Mouse (Mus musculus): Measurements from ENCODE around the gene Babam2.
"Not testable (repeated sequence)": the region's sequence is repeated elsewhere in the genome, so short reads cannot be mapped to it uniquely, and the experiment has no call there.

Babam2 gene

GRCm38 (mm10) chr5:31827304-31827703, 129.8 kb downstream of the Babam2 start:
- in situ Hi-C loops (cut with MboI; ENCODE audit: low sequenced_read_pairs): no loop called here

DNA sequence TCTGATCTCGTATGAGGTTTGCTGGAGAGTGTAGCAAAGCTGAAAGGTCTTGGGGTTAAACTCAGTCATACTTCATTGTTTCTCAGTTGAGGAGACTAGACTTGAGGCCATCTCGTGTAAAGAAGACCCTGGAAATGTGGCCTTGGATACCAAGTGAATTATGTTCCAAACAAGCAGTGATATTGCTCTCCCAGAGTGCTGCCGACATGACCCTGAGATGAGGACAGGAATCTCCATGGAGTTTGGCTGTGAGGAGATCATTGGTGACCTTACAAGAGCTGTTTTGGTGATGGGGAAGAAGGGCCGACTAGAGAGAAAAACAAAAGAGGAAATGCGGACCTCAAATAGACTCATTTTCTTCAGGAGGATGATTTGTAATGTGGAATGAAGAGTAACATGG, 130.4 kb downstream of the Babam2 start:
- in situ Hi-C loops (cut with MboI; ENCODE audit: low sequenced_read_pairs): no loop called here

DNA sequence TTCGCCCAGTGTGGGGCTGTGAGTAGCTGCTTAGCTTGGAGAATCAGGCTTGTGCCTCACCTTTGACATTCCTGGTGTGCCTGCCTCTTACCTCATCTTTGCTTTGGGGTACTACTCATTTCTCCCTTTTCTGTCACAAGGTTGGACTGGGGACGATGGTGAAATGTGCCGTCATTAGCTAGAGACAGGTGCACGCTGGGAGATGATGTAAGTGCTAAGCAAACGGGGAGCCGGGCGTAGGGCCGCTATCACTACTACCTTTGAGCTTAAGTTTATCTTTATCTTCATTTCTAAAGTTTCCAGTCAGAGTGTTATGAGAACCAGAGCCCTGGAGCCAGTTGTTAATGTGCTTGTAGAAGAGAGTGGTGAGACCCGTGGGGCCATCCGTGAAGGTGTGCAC, 131.3 kb downstream of the Babam2 start:
- in situ Hi-C loops (cut with MboI; ENCODE audit: low sequenced_read_pairs): no loop called here

GRCm38 (mm10) chr5:31829588-31829987, 132.1 kb downstream of the Babam2 start:
- in situ Hi-C loops (cut with MboI; ENCODE audit: low sequenced_read_pairs): no loop called here

GRCm38 (mm10) chr5:31831587-31831986, 134.1 kb downstream of the Babam2 start:
- in situ Hi-C loops (cut with MboI; ENCODE audit: low sequenced_read_pairs): no loop called here

DNA sequence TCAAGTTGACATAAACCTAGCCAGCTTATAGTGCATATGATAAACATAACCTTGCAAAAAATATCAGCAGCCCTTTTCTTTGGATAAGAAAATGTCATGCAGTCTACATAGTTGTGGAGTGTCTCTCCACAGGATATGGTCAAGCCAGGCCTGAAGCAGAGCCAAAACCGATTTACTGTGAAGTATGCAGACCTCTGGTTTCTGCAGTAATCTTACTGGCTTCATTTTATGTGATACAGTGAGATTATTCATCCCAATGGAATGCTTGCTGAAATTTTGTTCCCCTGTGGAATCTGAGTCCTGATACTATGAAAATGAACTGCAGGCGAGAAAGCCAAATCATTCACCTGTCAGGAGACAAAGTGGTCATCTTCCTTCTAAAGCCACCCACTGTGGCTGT, 138.2 kb downstream of the Babam2 start:
- in situ Hi-C loops (cut with MboI; ENCODE audit: low sequenced_read_pairs): no loop called here

GRCm38 (mm10) chr5:31839973-31840372, 142.5 kb downstream of the Babam2 start:
- in situ Hi-C loops (cut with MboI; ENCODE audit: low sequenced_read_pairs): no loop called here

- in situ Hi-C loops (cut with MboI; ENCODE audit: low sequenced_read_pairs): no loop called here
These were observed 142.9 kb downstream of the Babam2 start for GRCm38 (mm10) chr5:31840406-31840805.

- in situ Hi-C loops (cut with MboI; ENCODE audit: low sequenced_read_pairs): no loop called here
These were observed 147.4 kb downstream of the Babam2 start for GRCm38 (mm10) chr5:31844856-31845255.

DNA sequence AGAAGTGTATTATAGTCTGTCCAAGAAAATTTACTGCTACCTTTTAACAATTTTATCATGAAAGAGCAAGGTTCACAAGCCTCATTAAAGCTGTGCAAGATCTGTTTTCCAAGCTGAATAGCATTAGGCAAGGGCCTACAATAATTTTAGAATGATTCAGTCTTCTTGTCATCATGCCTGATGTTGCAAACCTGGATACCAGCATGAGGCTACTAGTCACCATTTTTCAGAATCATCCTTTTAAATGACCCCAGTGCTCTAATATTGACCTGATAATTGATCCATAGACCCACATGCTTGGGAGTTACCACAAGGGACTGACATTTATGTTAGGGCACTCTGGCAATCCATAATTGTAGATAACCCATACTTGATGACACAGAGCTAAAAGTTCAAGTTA, 149.5 kb downstream of the Babam2 start:
- in situ Hi-C loops (cut with MboI; ENCODE audit: low sequenced_read_pairs): no loop called here

DNA sequence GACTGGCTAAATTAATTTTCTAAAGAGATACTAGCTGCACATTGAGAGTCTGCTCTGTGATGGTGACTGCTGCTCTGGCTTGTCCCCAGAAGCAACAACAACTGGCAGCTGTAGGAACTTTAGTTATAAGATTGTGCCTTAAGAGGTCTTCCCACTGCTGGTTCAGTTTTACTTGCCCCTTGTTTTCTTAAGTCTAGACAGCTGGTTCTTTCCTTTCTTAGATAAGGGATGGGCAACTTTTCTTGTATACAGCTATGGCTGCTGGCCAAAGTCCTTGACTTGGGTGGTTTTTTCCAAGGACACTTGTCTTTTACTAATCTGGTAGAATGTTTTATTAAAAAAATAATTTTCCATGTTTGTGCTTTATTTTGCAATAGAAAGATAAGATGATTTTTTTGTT, 151.5 kb downstream of the Babam2 start:
- in situ Hi-C loops (cut with MboI; ENCODE audit: low sequenced_read_pairs): no loop called here

DNA sequence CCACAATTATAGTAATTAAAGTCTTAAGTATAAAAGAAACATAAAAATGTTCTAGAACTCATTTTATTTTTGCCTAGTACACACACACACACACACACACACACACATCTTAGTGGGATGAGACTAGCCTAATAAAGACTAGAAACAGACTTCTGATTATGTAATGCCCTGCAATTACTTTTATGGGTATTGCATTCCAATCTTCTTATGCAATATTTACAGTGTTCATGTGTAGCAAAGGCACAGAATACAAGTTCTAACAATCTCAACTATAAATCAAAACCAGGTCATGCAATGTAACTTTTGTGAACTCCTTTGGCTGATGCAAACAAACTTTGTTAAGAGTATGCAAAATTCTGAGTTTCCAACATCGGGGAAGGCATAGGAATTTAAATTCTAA, 155.3 kb downstream of the Babam2 start:
- in situ Hi-C loops (cut with MboI; ENCODE audit: low sequenced_read_pairs): no loop called here

DNA sequence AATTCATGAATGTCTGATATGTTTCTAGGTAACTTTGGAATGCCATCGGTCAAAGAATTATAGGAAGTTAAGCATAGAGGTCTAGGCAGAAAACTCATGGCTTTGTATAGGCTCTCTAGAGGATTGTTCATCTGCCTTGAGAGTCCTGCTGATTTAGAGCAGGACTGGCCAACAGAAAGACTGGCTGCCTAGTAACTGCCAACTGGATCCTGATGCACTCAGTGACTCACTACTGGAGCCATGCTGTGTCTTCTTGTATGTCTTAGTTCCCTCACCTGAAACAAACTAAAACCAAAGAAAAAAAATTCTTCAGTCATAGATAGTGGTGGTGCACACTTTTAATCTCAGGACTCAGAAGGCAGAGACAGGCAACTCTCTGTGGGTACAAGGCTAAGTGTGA, 156.3 kb downstream of the Babam2 start:
- in situ Hi-C loops (cut with MboI; ENCODE audit: low sequenced_read_pairs): no loop called here

- in situ Hi-C loops (cut with MboI; ENCODE audit: low sequenced_read_pairs): not testable (repeated sequence)
These were observed 161.4 kb downstream of the Babam2 start for GRCm38 (mm10) chr5:31858877-31859276.

- in situ Hi-C loops (cut with MboI; ENCODE audit: low sequenced_read_pairs): no loop called here
These were observed 162.9 kb downstream of the Babam2 start for GRCm38 (mm10) chr5:31860426-31860825.

DNA sequence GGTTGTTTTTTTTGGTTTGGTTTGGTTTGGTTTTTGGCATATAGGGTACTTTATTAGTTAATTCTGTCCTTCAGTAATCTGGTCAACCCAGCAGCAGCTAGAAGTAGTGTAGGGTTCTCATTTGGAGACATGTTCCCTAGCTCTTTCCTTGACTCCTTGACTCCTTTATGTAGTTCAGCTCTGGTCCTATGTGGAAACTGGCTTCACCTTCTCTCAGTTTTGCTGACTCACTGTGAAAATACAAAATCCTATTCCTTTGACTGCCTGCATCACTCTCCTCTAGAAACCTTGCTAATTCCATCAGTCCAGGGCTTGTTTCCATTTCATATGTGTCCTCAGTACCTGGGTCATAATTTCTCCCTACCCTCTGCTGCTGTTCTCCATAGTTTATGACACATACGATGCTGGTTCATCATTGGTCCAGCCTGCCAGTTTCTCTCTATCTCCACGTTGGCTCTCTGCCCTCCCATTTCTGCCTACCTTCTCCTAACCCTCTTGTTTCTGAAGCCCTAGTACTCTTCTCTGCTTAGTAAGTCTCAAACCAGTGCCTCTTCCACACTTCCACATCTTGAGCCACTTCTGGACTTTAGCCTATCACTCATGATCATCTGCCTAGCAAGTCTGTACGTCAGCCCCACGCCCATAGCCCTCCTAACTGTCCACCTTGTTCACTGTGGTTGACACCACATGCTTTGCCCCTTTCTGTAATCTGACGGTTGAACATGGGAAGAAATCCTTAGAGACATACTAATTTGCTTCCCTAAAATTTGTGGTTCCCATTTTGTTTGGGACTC, 163.5 kb downstream of the Babam2 start:
- in situ Hi-C loops (cut with MboI; ENCODE audit: low sequenced_read_pairs): no loop called here

DNA sequence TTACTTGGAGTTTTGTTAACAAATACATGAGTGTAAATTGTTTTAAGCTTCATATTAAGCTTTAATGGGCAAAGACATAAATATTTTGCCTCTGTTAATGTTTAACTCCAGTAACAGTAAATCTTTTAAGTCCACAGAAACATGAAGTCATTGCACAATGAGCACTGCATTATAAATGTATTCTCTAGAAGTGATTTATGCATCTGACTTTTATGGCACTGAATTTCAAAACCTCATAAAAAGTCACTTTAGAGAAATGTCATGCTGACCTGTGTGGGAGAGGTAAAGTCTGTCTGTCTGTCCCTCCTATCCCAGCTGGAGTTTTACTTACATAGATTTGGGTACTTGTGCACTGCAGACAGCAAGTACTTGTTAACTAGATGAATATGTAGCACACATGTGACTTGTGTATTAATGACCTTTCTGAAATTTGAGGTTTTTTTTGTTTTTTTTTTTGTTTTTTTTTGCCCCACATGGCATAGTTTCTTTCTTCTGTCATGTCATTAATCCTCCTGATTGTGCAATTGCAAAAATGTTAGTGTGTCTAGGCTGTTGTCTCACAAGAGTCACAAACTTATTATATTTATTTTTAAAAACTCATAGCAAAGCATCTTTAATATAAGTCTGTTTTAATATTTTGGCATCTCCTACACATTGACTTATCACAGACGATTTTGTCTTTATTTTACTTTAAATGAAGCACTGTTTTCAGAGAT, 165.4 kb downstream of the Babam2 start:
- in situ Hi-C loops (cut with MboI; ENCODE audit: low sequenced_read_pairs): no loop called here

DNA sequence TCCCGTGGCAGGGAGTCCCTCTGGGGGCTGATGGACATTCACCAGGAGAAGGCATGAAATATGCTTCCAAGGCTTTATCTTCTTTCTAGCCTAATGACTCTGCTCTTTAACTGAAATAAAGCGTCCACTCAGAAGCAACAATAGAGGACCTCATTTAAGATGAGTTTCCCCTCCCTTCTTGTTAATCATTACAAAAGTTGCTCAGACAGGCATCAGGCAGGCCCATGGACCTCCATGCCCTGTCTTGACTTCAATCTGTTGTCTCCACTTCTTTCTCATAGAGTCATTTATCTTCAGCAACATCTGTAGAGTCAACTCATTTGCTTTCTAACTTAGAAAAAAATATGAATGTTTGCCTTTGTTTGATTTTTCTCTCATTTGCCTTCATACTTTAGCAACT, 166.6 kb downstream of the Babam2 start:
- in situ Hi-C loops (cut with MboI; ENCODE audit: low sequenced_read_pairs): no loop called here

DNA sequence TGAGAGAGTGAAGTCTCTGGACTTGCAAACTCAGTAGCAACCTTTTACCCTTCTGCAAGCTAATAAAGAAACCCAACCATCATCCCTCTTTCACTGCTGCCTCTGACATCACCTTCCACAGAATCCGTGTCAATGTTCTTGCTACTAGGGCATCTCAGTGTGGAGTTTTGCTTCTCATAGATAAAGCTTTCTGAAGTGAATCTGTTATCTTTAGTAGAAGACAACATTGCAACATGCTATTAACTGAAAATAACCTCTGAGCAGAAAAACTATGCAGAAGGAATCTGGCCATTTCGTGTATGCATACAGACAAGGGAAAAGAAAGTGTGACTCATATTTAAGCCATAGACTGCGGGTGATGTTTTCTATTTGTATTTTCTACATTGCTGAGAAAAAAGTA, 168.6 kb downstream of the Babam2 start:
- in situ Hi-C loops (cut with MboI; ENCODE audit: low sequenced_read_pairs): no loop called here

DNA sequence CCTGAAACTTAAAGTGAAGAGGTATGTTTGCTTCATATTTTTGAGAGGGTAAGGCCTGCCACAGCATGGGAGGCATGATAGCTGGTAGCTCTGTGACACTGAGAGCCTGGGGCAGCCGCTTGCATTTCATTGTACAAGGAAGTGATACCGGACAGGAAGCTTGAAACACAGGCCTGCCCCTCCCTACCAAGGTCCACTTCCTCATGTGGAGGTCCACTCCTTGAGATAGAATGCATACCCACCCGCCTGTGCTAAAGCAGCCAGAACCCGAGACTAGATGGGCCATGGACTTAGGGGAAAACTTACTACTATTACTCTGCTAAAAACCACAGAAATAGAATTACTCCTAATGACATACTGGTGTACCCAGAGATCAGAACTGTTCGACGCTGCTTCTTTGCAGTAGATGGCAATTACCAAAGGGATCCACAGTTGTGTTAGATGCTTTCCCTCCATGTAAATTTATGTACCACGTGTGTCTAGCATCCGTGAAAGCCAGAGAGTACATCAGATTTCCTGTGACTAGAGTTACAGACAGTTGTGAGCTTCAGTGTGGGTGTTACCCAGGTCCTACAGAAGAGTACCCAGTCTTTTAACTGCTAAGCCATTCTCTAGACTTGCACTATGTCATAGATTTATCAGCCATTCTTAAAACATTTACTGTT, 173.5 kb downstream of the Babam2 start:
- in situ Hi-C loops (cut with MboI; ENCODE audit: low sequenced_read_pairs): no loop called here

DNA sequence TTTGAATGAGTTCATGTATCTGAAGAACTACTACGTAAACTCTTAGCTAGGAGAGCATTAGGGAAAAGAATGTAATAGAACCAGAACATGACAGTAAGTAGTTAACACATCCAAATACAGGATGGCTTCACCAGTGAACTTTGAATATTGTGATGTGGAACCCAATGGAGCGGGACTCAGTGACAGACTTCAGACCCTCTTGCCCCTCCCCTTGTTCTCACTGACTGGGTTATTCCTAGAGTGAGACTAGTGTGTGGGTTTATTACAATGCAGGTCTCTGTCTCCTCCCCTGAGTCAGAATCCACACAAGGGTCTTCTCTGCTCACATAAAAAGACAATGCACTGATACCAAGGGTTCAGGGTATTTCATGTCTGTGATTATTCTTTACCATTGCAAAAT, 175.8 kb downstream of the Babam2 start:
- in situ Hi-C loops (cut with MboI; ENCODE audit: low sequenced_read_pairs): no loop called here

- in situ Hi-C loops (cut with MboI; ENCODE audit: low sequenced_read_pairs): no loop called here
These were observed 177.1 kb downstream of the Babam2 start for GRCm38 (mm10) chr5:31874543-31874942.
